Mouse (Mus musculus) frontal cortex, postnatal 10 days (tissue): ENCODE measurements at regions not wholly inside any gene's neighbourhood (a gene's known extent, or its start where the extent isn't known, plus 50 kb on each side); places are given as distances from the start of the nearest gene placed in this dataset.

ENCODE experiments used
- DNase-seq, 2 experiments: peaks; one replicate each; pipeline ENCODE4 v3.0.0; 2022; ENCODE audit warnings: low spot score in 2 of 2, mixed read lengths in 1 of 2

- no peak for DNase-seq
Observed at GRCm38 (mm10) chr3:38257076-38257842, 227.4 kb downstream of the Ankrd50 start.

GRCm38 (mm10) chr3:38255674-38256073 is 229.0 kb downstream of the Ankrd50 start:
- peak in 1 of 2 experiments; percentile 49 for DNase-seq

- DNase-seq = peak; percentile 37 to 41
Observed at GRCm38 (mm10) chr3:38254896-38255295, 229.7 kb downstream of the Ankrd50 start.

- no peak for DNase-seq
Observed at GRCm38 (mm10) chr3:38251592-38251991, 233.1 kb downstream of the Ankrd50 start.

GRCm38 (mm10) chr3:38250552-38250951 is 234.1 kb downstream of the Ankrd50 start:
- no peak for DNase-seq

GRCm38 (mm10) chr3:38248941-38249340 is 235.7 kb downstream of the Ankrd50 start:
- no peak for DNase-seq

GRCm38 (mm10) chr3:38246439-38246838 is 238.2 kb downstream of the Ankrd50 start:
- no peak for DNase-seq

GRCm38 (mm10) chr3:38243209-38243608 is 241.4 kb downstream of the Ankrd50 start:
- no peak for DNase-seq

- DNase-seq = no peak
Observed at GRCm38 (mm10) chr3:38237616-38238015, 247.0 kb downstream of the Ankrd50 start.

- no peak for DNase-seq
Observed at GRCm38 (mm10) chr3:38235736-38236083, 248.9 kb downstream of the Ankrd50 start.

- no peak for DNase-seq
Observed at GRCm38 (mm10) chr3:38235033-38235735, 249.5 kb downstream of the Ankrd50 start.

GRCm38 (mm10) chr3:38234534-38234933 is 250.1 kb downstream of the Ankrd50 start:
- DNase-seq = no peak

GRCm38 (mm10) chr3:38234006-38234405 is 250.6 kb downstream of the Ankrd50 start:
- no peak for DNase-seq

GRCm38 (mm10) chr3:38233091-38233490 is 251.6 kb downstream of the Ankrd50 start:
- no peak for DNase-seq

GRCm38 (mm10) chr3:38232111-38233076 is 252.2 kb downstream of the Ankrd50 start:
- DNase-seq = no peak

GRCm38 (mm10) chr3:38231506-38231905 is 253.1 kb downstream of the Ankrd50 start:
- DNase-seq = no peak

- DNase-seq = no peak
Observed at GRCm38 (mm10) chr3:38230796-38231195, 253.8 kb downstream of the Ankrd50 start.

- DNase-seq = no peak
Observed at GRCm38 (mm10) chr3:38229686-38230085, 255.0 kb downstream of the Ankrd50 start.

GRCm38 (mm10) chr3:38229051-38229450 is 255.6 kb downstream of the Ankrd50 start:
- DNase-seq = no peak

GRCm38 (mm10) chr3:38227596-38227995 is 257.0 kb downstream of the Ankrd50 start:
- DNase-seq = peak in 1 of 2 experiments; percentile 60

GRCm38 (mm10) chr3:38227121-38227520 is 257.5 kb downstream of the Ankrd50 start:
- no peak for DNase-seq

- DNase-seq = no peak
Observed at GRCm38 (mm10) chr3:38226147-38226546, 258.5 kb downstream of the Ankrd50 start.
